Mouse (Mus musculus) ES-E14 (cell line): ENCODE results near the gene Ube2d2b. TPM values are rescaled to one million over a fixed set of nuclear protein-coding genes. Genes with fewer than 3 reads are reported as not detected.

Experiments used
- DNase-seq: peaks from one replicate; pipeline ENCODE4 v3.0.0-alpha.2; 2013; ENCODE audit warnings: low read depth, low spot score
- H3K27ac ChIP-seq: 2 replicates; pipeline ENCODE4 v1.5.1; 2012; ENCODE audit warnings: low read depth, mild to moderate bottlenecking, low read length, moderate library complexity, mixed read lengths; ENCODE audit not compliant: poor library complexity, insufficient read depth, severe bottlenecking
- H3K36me3 ChIP-seq: 2 replicates; pipeline ENCODE4 v1.6.1; 2012; ENCODE audit warnings: mild to moderate bottlenecking, low read length, moderate library complexity, mixed read lengths; ENCODE audit not compliant: control insufficient read depth, poor library complexity, insufficient read depth, severe bottlenecking
- H3K4me1 ChIP-seq, 2 experiments: fragments of 150-350 bp in 1 of 2; sonication (generic) in 1 of 2; 2 replicates each; pipeline ENCODE4 v1.6.1; 2012; ENCODE audit warnings: low read length in 2 of 2, mild to moderate bottlenecking in 1 of 2, mixed read lengths in 1 of 2; ENCODE audit not compliant: control insufficient read depth in 2 of 2, insufficient read depth in 2 of 2, poor library complexity in 1 of 2
- H3K4me3 ChIP-seq, 2 experiments: fragments of 150-350 bp in 1 of 2; sonication (generic) in 1 of 2; 2 replicates each; pipeline ENCODE4 v1.5.1; 2012; ENCODE audit warnings: low read length in 2 of 2, low read depth in 1 of 2, mild to moderate bottlenecking in 1 of 2, mixed read lengths in 1 of 2; ENCODE audit not compliant: insufficient read depth in 1 of 2, poor library complexity in 1 of 2, severe bottlenecking in 1 of 2
- H3K9ac ChIP-seq: 2 replicates; pipeline ENCODE4 v1.6.1; 2012; ENCODE audit warnings: low read depth, mild to moderate bottlenecking, low read length, mixed read lengths; ENCODE audit not compliant: poor library complexity, insufficient read depth, severe bottlenecking
- H3K9me3 ChIP-seq: fragments of 150-350 bp; sonication (generic); 2 replicates; pipeline ENCODE4 v1.6.1; 2012; ENCODE audit warnings: low read depth, mild to moderate bottlenecking, low read length; ENCODE audit not compliant: control insufficient read depth, insufficient read depth
- MAFK ChIP-seq: IDR thresholded peaks from 2 replicates; pipeline ENCODE4 v1.6.1; 2014; ENCODE audit warnings: mild to moderate bottlenecking, low read depth, low read length, inconsistent platforms; ENCODE audit not compliant: insufficient read depth
- ZC3H11A ChIP-seq: IDR thresholded peaks from 2 replicates; pipeline ENCODE4 v1.6.1; 2012; ENCODE audit warnings: low read depth, mild to moderate bottlenecking, inconsistent platforms, low read length, borderline replicate concordance
- in situ Hi-C, 2 experiments: fragments of 600-800 bp; cut with MboI; formaldehyde crosslinking; loops; one replicate each; pipeline ENCODE4 v1.15.1; 2025; ENCODE audit warnings: low sequenced_read_pairs in 2 of 2, inconsistent platforms in 1 of 2; ENCODE audit not compliant: unreplicated experiment in 2 of 2
- total RNA-seq: library from RNA; depleted of rRNA; stranded (reverse); fragments of 300-350 nt; gene quantifications from 2 replicates; pipeline ENCODE4 v1.2.3, GENCODE M21; 2012; rRNA removed

Ube2d2b gene
- total RNA-seq, 1 experiment, result 0.27 TPM

DNA sequence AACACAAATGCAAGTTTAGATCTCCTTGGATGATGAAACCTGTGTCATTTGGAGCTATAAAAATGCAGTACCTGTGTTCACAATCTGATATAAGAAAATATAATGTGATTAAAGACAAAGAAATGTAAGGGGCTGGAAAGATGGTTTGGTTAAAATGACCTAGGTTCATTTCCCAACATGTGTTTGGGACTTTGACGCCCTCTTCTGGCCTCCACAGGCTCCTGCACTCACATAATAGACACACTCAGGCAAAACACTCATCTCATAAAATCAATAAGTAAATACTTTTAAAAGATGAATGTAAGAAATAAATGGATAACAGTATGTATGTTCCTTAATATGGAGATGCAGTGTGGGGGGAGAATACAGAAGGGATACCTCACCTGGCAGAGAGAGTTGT lies 47.2 kb downstream of the Ube2d2b start:
- Histone ChIP-seq H3K4me3 (no peak overlapping the region), H3K9ac (no peak overlapping the region), H3K9me3 (no peaks in the 10 kb centered on the region), H3K36me3 (no peaks in the 10 kb centered on the region), H3K4me1 (no peaks in the 10 kb centered on the region), H3K27ac (no peak overlapping the region)
- no peak for DNase-seq
- TF ChIP-seq ZC3H11A, result 0 out of 2 replicates have a peak, but pooled peaks have one; percentile 5
- no peak for TF ChIP-seq MAFK
- in situ Hi-C loops, result no loop called here

DNA sequence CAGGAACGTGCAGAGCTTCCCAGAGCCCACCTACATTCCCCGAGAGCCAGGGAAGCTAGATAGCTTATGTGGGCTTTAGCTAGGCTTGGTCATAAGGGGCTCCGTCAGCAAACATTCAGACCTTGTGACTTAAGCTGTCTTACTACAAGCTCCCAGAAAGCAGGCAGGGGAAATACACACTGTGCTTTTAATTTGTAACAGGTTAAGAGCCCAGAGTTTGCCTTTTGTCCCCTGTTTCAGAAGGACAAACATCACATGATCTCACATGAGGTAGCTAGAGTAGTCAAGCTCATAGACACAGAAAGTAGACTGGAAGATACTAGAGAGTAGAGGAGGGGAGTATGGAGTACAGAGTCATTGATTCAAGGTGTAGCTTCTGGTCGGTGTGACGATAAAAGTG lies 50.8 kb downstream of the Ube2d2b start:
- no peak for TF ChIP-seq MAFK
- no peak for TF ChIP-seq ZC3H11A
- no peaks in the 10 kb centered on the region for H3K36me3 ChIP-seq
- in situ Hi-C loops, result no loop called here
- no peak overlapping the region for H3K9ac ChIP-seq
- H3K9me3 ChIP-seq, result no peaks in the 10 kb centered on the region
- no peak overlapping the region for H3K4me3 ChIP-seq
- no peak overlapping the region for H3K27ac ChIP-seq
- DNase-seq, result no peak
- H3K4me1 ChIP-seq, result no peaks in the 10 kb centered on the region

Other genes with a start within 250 kb of the Ube2d2b start
- 15.9 and 20.2 TPM in 2 replicates for gene Rpap2, start 232.7 kb upstream of the Ube2d2b start, total RNA-seq
- gene Glmn, start 232.2 kb upstream of the Ube2d2b start, total RNA-seq, result 8.9 and 14.7 TPM in 2 replicates
- 0.09 and 0.11 TPM in 2 replicates for gene Gfi1, start 104.1 kb upstream of the Ube2d2b start, total RNA-seq
- gene Evi5, start 45.0 kb downstream of the Ube2d2b start, total RNA-seq, result 35.8 and 44.1 TPM in 2 replicates
- 752 and 756 TPM in 2 replicates for gene Rpl5, start 70.4 kb downstream of the Ube2d2b start, total RNA-seq
- 7.5 and 7.6 TPM in 2 replicates for gene Fam69a, start 157.0 kb downstream of the Ube2d2b start, total RNA-seq
- 236 and 242 TPM in 2 replicates for gene Mtf2, start 235.6 kb downstream of the Ube2d2b start, total RNA-seq